Mouse (Mus musculus): ENCODE data around the gene Tprn. TPM values are rescaled to one million over a fixed set of nuclear protein-coding genes. Genes with fewer than 3 reads are reported as not detected.
A peak's percentile ranks its signal among the peaks of the same experiment; 100 is the strongest.

Gene Tprn
- total and polyA plus RNA-seq, 3 experiments: 7.0 to 19.3 (median 13.1) TPM

- H3K79me2 ChIP-seq (replicated peaks; ENCODE audit: control insufficient read depth, extremely low read depth, insufficient read depth, poor library complexity, severe bottlenecking): no peaks in the 10 kb centered on the region
- peaks cover 2% of the 10 kb centered on the region for H3K9me3 ChIP-seq (replicated peaks; ENCODE audit: low read length)
- peaks cover 79% of the 10 kb centered on the region for H3K27me3 ChIP-seq (replicated peaks)
- H3K36me3 ChIP-seq (replicated peaks in 1 of 2; ENCODE audit: control insufficient read depth in 1 of 2, insufficient read depth in 1 of 2, low read length in 1 of 2): no peaks in the 10 kb centered on the region
- peak overlapping the region; percentile 46; the same call in 1 of the 2 replicates for H3K4me2 ChIP-seq (ENCODE audit: insufficient read depth, low read depth, poor library complexity, severe bottlenecking)
- H3K27ac ChIP-seq (ENCODE audit: insufficient read depth, low read depth): no peak overlapping the region
- dilution Hi-C loops (cut with MboI; ENCODE audit: extremely low pct_ligation_motif_present, extremely low pct_unique_long_range_greater_than_20kb, low sequenced_read_pairs) (no loop called here), in situ Hi-C loops (cut with MboI; ENCODE audit: low pct_ligation_motif_present, low pct_unique_long_range_greater_than_20kb, low sequenced_read_pairs) (no loop called here)
- DNase-seq (ENCODE audit: extremely low read depth): no peak
- H3K4me3 ChIP-seq (replicated peaks in 1 of 3; ENCODE audit: low read depth in 2 of 3, low read length in 2 of 3, poor library complexity in 1 of 3): peak overlapping the region in 1 of 3 experiments; percentile 17
- no peak overlapping the region for H3K9ac ChIP-seq (ENCODE audit: insufficient read depth, low read depth)
- H3K4me1 ChIP-seq (ENCODE audit: control insufficient read depth in 1 of 2, insufficient read depth in 2 of 2): peaks cover 8 to 9% of the 10 kb centered on the region in 2 experiments
- TF ChIP-seq TCF12 (IDR thresholded peaks at IDR 0.05; ENCODE audit: low read depth, low read length) (no peak), MXI1 (IDR thresholded peaks at IDR 0.05; ENCODE audit: low read depth, low read length) (no peak), IRF4 (IDR thresholded peaks at IDR 0.05; ENCODE audit: low read depth, low read length) (no peak), MAFK (IDR thresholded peaks at IDR 0.05; ENCODE audit: insufficient replicate concordance, low read length) (no peak), POLR2AphosphoS2 (IDR thresholded peaks at IDR 0.05; ENCODE audit: low read depth, low read length) (no peak), POLR2A (IDR thresholded peaks at IDR 0.05; ENCODE audit: low read depth, low read length) (no peak), EP300 (IDR thresholded peaks at IDR 0.05; ENCODE audit: low read length) (no peak), USF1 (IDR thresholded peaks at IDR 0.05; ENCODE audit: low read depth, low read length) (no peak), NELFE (IDR thresholded peaks at IDR 0.05; ENCODE audit: low read depth, low read length) (no peak), JUN (IDR thresholded peaks at IDR 0.05; ENCODE audit: insufficient read depth, low read depth, low read length) (no peak), HCFC1 (IDR thresholded peaks at IDR 0.05; ENCODE audit: low read depth, low read length) (no peak), MAX (IDR thresholded peaks at IDR 0.05; ENCODE audit: low read length) (no peak), SMC3 (IDR thresholded peaks at IDR 0.05; ENCODE audit: low read depth, low read length) (no peak), ELF1 (IDR thresholded peaks at IDR 0.05; ENCODE audit: low read depth, low read length) (no peak), PAX5 (IDR thresholded peaks at IDR 0.05; ENCODE audit: low read length) (no peak), RAD21 (IDR thresholded peaks at IDR 0.05; ENCODE audit: low read depth, low read length) (no peak), MEF2A (IDR thresholded peaks at IDR 0.05; ENCODE audit: borderline replicate concordance, low read depth, low read length) (no peak), USF2 (conservative IDR thresholded peaks at IDR 0.05; ENCODE audit: low read depth, low read length) (no peak), CHD2 (IDR thresholded peaks at IDR 0.05; ENCODE audit: low read length) (no peak)
These were observed 41.7 kb downstream of the Tprn start for GRCm38 (mm10) chr2:25303931-25304656.
